Mouse (Mus musculus) embryo, embryonic 11.5 days (tissue): ENCODE results near the gene Cd2.

Experiments used
- DNase-seq: peaks from one replicate; pipeline ENCODE4 v3.0.0-alpha.2; 2012; ENCODE audit warnings: low read depth, low spot score

Gene Cd2

DNA sequence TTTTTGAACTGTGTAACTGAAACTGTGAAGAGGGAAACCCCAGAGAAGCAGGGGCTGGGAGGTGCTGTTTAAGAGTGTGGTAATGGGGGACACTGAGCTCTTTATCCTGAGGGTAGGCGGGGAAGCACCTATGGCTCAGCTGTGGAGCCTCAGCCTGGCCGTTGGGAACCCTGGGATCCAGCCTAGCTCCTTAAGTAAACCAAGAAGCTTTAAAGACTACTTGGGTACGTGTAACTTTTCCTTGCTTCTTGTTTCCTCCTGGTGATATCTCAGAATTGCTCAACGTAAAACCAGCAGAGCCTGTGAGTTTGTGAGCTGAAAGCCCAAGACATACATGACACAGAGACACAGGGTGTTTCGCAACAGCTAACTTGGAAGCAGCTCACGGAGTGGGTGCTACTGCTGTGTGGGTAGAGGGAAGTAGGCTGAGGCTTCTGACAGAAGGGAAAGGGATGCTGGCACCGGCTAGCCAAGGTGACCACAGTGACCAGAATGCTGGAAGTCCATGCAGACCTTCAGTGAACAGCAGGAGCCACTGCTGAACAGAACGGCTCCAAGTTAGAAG lies 5.9 kb upstream of the Cd2 start:
- no peak for DNase-seq

DNA sequence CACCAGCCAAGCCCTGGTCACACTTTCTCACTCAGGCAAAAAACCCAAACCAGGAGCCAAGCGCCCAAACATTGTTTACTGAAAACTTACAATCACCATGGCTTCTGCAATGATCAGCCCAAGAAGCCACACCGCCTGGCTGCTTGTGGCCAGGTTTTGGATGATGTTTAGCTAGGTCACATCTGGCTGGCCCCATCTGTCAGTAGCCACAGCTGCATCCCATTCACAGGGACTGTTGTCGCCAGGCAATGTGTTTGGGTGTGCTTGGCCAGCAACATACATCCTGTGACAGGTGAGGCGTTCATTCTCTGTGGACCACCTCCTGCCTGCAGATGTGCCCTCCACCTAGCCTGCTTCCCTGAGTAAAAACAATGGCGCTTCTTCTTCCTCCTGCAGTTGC lies 4.9 kb upstream of the Cd2 start:
- no peak for DNase-seq

DNA sequence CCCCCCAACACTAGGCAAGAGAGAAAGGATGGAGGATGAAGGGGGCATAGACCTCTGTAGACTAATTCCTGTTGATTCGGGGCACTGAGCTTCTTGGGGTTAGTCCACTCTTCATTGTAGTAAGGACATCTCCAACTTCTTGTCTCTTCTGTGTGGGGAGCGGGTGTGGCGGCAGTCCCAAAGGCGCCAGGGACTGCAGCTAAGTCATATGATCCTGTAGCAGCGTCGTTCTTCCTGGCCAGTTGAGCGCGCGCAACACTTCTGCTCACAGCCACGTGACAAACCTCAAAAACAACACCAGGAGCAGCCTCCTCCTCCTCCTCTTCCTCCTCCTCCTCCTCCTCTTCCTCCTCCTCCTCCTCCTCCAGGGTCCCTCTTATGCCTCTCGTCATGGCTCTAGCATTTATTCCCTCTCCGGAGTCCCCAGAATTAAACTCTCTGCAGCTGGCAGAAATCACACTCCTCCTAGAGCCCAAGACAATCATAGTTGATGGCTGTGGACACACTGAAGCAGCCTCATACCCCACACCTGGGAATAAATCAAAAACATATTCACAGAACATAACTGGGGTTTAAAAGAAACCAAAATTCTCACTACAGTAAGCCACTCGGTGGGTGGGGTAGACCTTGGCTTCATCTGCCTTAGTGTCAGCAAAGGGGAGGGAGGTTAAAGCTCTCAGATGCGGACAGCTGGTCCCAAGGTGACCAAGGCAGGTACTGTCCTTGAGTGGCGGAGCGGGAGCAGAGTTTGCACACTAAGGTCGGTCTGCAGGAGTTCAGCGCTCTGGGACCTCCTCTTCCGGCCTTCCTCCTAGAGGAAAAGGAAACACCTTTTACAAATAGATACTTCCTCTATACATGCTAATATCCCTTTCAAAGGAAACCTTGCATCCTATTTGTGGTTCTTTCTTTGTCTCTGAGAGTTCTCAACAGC lies 3.1 kb upstream of the Cd2 start:
- no peak for DNase-seq

DNA sequence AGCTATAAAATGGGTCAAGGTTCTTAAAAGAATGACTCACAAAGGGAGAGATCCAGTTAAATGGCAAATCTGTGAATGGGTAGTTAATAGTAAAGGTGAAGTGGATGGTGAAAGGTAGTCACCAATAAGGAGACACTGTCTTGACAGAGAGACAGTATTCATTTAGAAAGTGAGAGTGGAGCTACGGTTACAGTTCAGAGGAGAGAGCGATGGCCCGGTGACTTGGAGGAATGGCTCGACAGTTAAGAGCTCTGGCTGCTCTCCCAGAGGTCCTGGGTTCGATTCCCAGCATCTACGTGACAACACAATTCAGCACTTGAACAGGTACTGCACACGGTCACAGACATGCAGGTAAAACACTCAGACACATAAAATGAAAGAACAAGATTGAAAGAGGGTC lies 2.3 kb upstream of the Cd2 start:
- DNase-seq = no peak

DNA sequence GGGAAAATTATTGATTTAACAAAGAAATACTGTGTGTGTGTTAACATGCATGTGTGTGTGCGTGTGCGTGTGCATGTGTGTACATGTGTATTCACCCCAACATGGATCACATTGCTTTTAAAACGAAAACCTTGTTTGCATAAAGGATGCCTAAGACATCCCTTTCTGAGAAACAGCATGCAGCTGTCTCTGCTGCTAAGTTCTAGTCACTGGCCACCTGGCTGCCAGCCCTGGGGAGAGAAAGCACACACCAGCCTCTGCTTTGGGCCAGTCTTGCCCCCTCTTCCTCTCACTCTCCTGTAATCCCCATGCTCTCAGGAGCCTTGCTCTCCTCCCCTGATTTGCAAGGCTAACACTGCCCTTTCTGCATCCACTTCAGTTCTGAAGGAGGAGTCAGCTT lies 1.7 kb upstream of the Cd2 start:
- DNase-seq = no peak

DNA sequence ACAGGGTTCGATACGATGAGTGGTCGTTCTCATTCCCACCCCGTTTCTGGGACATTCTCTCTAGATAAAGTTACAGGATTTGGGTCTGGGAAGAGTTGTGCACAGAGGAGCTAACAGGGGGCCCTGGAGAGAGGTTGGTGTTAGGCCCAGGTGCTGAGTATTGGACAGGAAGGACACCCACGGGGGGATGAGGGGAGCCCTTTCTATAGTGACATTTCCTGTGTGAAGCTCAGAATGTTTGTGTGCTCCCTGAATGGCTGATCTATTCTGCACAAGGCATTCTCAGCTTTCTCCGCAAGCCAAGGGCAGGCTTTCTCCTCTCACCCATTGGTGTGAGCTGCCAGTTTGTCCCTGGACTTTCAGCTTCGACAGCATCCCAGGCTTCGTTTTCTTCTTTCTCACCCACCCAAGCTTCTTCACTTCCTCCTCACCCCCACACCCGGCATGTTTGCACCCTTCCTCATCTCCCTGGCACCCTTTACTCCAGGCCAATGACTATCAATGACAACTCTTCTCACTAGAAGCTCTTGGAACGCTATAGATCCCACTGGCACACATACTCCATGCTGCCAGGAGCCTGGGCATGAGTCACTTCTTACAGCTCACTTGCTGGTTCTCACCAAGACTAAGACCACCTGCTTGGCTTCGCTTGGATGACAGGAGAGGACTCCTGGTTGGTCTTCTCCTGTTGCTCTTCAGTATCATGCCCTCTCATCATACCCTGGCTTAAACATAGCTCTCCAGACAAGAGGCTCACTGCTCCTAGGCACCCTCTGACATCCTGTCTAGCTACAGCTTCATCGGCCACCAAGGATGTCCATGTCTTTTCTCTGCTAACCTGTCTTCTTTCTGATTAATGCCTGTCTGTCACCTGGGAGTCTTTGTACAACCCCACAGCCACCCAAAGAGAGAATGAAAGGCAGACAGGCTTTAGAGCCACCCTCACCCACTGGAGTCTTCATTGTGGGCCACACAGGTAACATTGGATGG lies 1.1 kb downstream of the Cd2 start:
- no peak for DNase-seq

DNA sequence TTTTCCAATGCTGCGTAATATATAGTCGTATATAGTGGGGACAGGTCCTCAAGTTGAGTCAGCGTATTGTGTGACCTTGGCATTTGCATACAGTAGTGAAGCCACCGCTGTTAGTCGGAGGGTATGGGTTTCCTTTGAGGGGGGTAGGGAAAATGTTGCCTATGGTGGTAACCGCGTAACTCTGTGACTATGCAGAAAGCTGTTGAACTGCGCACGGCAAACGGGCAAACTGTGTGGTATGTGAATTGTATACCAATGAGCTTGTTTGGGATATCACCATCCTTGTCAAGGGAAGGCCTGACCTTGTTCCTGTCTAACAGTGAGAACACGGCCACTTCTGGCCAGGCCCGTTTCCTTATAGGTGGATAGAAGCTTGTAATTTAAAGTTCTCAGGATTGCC lies 1.9 kb downstream of the Cd2 start:
- DNase-seq = no peak

DNA sequence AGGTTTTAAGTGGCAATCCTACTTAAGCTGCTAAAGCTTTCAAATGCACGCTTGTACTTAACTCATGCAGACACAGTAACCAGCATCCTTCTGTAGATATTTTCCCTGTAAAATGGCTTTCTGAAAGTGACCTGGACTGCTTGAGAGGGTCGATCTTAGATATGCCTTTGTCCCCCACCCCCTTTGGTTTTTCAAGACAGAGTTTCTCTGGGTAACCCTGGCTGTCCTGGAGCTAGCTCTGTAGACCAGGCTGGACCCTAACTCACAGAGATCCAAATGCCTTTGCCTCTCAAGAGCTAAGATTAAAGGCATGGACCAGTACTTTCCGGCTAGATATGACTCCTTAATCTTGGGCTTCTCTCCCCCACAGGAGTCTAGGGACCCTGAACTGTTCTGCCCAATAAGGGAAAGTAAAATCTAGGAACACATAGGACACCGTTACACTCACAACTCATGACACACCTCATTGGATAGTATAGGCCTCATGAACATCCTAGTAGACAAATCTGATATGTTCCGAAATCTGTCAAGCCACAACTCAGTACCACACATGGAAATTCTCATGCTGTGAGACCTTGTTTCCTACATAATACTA lies 2.6 kb downstream of the Cd2 start:
- no peak for DNase-seq

DNA sequence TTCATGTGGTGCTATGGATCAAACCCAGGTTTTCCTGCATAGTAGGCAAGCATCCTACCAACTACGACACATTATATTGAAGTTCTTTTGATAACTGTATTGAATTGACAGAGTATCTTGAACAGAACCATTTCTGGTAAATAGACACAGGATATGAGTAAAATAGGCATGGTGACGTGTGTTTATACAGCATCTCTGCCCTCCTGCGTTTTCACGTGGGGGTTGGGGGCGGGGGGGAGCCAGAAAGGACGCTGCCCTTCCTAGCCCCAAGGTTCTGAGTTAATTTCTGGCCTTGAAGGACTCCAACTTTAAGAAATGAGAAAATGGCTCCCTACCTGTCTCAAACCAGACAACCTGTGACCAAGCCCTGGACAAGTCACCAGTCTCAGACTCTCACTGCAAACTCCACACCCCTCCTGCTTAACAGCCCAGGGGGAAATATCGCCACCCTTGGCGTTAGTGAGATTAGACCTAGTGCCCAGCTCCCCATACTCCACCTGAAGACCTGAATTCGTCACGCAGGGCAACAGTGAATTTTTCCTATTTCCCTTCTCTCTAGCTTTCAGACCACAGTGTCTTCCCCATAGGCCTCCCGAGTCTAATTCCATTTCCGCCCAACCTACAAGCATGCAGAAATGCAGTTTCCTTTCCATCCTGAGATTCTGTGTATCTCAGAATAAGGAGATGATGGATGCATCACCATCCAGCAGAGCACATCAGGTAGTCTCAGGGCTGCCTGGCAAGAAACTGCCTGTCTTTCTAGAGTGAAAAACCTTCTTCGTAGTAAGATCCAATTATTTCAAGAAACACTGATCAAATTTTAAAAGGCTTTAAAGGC lies 3.7 kb downstream of the Cd2 start:
- DNase-seq = no peak

DNA sequence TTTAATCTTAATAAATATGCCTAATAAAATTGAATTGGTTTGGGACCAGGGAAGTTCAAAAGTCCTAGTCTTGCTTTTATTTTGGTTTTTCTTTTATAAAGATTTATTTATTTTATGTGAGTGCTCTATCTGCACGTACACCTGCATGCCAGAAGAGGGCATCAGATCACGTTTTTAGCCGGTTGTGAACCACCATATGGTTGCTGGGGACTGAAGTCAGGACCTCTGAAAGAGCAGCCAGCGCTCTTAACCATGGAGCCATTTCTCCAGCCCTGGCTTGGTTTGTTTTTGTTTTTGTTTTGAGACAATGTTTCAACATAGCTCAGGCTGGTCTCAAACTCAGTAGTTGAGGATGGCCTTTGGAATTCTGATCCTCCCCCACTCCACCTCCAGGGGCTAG lies 4.3 kb downstream of the Cd2 start:
- DNase-seq = no peak

DNA sequence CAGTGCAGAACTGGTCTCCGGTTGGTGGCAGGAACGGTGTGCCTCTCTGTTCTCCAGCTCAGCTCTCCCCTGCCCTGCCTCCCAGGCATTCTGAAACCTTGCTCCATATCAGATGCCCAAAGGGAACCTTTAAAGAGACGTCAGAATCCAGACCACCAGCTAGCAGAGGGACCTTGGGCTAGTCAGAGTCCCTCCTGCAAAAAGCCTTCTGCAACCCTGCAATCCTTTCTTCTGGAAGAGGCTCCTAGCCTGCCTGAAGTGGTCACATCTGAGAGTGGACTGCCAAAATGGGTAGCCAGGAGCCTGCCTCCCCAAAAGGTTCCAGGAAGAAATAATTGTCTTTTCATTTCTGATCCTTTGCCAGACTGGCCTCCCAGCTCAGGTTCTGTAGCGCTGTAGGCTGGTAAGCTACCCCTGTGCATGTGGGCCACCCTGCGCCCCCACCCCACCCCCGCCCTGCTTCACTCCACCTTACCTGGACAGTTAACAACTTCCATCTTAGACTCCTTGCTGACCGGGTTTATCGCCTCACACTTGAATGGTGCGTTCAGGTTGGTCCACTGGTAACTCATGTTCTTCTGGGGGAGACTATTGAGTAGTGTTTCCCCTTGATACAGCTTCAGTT lies 5.1 kb downstream of the Cd2 start:
- DNase-seq = no peak

DNA sequence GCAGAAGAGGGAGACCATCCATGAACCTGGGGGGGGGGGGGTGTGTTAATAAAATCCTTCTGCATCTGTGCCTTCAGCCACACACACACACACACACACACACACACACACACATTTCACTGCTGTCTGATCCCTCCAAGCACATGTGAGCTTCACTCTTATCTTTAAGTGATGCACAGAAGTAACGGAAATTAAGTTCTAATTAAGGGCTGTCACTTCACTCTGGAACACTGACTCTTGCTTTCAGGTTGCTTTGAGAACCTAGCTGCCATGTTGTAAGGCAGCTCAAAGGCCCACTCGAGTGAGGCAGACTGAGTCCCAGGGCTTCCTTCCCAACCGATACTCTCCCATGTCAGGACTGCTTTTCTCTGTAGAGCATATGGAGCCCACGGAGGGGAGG lies 5.9 kb downstream of the Cd2 start:
- no peak for DNase-seq

DNA sequence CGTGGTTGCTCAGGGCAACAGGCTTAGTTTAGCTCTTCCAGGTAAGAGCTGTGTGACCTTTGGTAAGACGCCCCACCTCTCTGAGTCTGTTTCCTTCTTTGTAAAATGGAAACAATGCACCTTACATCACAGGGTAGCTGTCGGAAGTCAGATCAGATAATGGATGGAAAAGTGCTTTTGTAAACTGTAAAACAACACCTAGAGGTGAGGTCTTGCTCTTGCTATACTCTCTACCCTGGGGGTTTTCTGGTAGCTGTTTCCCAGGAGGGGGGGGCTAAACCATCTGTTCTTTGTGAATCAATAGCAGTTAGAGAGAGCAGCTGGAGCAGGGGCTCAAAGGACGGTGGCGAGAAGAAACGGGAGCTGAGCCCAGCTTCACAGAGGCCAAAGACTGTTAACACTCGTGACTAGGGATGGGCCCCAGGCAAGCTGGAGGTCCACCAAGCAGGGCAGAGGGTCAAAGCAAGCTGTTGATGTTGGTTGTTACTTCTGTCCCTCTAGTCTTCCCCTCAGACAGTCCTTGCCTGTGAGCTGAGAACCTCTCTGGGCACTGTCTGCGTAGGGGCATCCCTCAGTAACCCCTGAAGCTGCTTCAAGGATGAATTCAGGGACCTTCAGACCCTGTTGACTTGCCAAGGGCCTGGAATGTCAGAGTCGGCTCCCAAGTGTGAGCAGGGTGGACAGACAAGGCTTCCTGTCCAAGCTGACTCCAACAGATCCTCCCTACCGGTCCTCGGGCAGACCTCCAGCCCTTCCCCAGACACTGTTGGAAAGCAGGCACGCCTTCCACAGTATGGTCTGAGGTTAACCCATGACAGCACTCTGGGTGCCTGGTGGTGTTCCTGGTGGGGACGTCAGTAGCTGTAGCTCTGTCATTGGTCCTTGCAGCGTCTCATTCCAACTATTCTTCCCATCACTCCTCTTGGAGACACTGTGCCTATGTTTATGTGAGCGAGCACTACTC lies 7.1 kb downstream of the Cd2 start:
- no peak for DNase-seq

DNA sequence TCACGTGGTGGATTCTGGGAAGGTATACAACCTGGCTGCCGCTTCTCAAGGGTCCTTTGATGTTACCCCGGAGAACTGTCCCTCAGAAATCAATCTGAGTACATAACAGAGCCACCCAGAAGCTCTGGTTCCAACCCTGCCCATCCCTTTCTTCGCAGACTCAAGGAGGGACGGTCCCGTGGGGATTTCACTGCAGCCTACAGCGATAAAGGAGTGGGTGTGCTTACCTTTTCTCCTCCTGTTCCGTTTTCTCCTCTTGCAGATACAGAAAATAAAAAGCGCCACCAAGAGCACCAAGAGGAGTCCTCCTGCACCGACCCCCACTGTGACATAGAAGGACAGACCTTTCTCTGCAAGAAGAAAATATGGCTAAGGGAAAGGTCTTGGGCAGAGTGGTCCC lies 8.2 kb downstream of the Cd2 start:
- DNase-seq = no peak

DNA sequence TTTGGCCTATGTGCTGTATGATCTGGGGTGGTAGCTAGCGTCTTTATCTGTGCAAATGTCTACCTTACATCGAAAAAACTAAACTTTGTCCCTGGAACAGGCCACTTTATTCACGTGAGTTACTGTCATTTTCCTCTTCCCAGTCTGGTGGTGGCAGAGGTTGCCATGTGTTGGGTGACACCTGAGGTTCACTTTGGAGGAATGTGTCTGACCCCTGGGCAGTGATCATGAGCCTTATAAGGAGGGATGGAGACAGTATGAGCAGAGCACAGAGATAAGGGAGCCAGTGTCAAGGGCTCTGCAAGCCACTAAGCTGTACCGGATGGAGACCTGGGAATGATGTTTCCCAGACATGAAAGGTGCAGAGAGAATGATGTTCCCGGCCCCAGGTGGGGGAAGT lies 9.3 kb downstream of the Cd2 start:
- DNase-seq = no peak

DNA sequence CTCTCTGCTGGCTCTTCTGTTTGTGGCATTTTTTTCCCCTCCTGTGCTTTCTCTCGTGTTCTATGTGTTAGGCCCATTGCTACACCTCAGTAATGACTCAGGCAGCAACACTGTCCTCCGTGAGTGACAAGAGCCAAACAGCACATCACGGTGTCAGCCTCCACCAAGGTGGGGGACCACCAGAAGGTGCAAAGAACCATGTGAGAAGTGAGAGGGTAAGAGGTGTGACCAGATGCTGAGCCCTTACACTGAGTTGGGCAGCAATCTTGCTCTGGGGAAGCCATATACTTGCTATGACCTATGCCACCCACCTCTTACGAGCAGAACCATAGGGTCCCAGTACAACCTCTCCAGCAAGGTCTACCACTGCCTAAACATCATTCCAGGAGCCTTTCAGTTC lies 9.9 kb downstream of the Cd2 start:
- DNase-seq = no peak

DNA sequence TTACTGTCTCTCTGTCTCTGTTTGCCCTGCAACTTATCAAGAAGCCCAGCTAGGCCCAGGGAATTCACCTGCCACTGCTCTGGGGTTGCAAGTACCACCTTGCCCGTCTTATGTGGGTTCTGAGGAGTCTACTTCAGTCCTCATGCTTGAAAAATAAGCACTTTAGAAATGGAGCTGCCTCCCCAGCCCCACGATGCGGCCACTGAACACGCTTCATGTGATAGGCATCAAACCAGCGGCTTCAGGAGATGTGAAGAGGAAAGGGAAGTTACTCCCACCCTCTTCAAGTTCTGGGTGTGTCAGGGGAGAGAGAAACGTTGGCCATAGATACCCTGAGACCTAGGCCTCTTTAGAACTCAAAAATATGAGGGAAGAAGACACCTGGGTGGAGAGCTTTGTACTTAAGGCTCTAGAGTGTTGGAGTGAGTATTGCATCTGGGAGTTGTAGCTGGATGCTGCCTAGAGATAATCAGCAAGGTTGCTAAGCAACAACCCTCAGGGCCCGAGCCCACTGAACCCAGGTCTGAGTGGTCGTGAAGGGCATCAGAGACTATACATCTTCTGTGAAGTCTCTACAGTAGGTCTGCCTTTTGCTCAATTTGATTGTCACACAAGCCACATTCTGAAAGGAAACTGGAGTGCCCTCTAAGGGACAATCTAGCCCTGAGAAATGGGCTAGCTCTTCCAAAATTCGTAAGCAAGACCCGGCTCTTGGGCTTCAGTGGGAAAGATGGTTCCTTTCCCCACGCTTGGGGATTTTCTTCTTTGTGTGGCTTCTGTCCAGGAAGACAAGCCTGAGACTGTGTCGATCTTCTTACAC lies 11.0 kb downstream of the Cd2 start:
- DNase-seq = no peak

DNA sequence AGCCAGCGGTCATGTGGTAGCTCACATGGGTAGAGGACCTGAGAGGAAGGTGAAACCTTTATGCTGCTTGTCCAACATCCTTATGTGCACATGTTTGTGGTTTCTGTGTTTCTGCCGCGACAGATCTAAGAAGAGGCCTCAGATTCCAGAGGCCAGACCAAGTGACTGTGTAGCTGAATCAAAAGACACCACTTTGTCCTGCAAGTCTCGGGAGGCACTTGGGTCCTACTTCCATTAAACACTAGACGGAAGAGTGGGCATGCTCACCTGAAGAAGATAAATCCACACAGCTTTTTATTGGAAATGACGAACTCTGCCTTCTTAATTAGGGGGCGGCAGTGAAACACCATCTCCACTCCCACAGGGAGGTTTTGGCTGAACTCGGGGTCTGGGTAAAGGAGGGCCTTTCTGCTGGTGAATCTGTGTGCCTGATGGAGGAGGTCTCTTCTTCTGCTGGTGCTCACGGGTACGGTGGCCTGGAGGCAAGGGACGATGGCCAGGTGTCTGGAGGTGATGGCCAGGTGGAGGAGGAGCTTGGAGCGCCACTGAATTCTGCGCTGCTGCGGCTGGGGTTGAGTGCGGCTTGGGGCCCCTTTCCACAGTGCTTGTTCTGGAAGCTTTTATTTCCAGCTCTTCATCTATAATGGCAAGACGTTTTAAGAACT lies 12.0 kb downstream of the Cd2 start:
- DNase-seq = no peak
